Mouse (Mus musculus): ENCODE data around the gene Smg6. TPM values are rescaled to one million over a fixed set of nuclear protein-coding genes. Genes with fewer than 3 reads are reported as not detected.

Smg6 gene
- polyA plus RNA-seq, 1 experiment from 2014 or later, result 17.8 TPM

DNA sequence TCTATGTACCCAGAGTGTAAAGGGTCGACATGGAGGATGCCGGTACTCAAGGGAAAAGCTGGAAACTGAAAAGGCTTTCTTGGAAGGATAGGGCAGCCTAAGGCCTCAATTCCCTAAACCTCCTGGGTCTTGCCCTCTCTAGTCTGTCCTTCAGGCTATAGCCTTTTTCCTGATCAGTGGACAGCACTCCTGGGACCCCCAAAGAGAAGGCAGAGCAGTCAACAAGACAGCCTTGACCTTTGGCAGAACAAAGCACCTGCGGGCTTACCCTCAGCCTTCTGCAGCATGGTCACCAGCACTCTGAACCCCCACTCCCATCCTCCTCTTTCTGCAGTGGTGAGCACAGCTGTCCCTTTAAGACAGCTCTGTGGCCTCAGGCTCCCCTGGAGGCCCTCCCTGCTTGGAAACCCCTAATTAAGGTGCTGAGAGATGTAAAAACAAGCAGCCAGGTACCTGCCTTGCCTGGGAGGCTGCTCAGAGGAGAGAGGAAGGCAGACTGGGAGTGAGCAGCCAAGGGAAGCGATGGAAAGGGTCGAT lies 265.4 kb downstream of the Smg6 start, which contains the start of gene Dph1:
Gene Dph1, minus strand, starts transcription at position 337 of the 537 bp plus-strand sequence.
- H3K4me3 ChIP-seq, result peak within 1 kb of the TSS; percentile 80
- H3K27ac ChIP-seq (replicated peaks), result peak within 1 kb of the TSS; percentile 78
- 43% methylated on average over 5 of the region's 5 CpGs for WGBS
- peaks cover 63% of the 10 kb centered on the region for H3K4me1 ChIP-seq
- H3K27me3 ChIP-seq (ENCODE audit: low read depth, poor library complexity, severe bottlenecking), result peaks cover 54% of the 10 kb centered on the region
- no peak for DNase-seq (ENCODE audit: low spot score)
- no peaks in the 10 kb centered on the region for H3K36me3 ChIP-seq
- no peaks in the 10 kb centered on the region for H3K9me3 ChIP-seq (replicated peaks)

DNA sequence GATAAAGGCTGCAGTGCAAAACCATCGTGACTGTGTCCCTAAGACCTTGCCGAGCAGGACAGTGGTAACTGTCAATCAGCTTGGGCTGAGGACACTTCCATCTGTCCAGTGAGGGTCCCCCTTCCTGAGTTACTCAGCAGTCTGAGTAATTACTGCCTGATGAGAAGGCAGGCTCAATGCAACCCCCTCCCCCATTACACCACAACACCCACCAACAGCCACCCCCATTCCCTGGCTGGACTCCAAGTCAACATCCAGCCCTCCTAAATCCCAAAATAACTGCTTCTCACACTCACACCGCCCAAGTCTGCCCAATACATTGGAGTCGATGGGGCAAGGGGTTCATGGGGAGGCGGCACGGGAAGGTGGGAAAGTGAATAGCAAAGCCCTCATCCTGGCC lies 266.2 kb downstream of the Smg6 start:
- WGBS, result 63% methylated on average over 6 of the region's 6 CpGs
- H3K9me3 ChIP-seq (replicated peaks), result no peaks in the 10 kb centered on the region
- H3K36me3 ChIP-seq, result no peaks in the 10 kb centered on the region
- H3K4me1 ChIP-seq, result peaks cover 72% of the 10 kb centered on the region
- H3K27ac ChIP-seq (replicated peaks), result no peak overlapping the region
- H3K4me3 ChIP-seq, result no peak overlapping the region
- DNase-seq (ENCODE audit: low spot score), result no peak
- peaks cover 63% of the 10 kb centered on the region for H3K27me3 ChIP-seq (ENCODE audit: low read depth, poor library complexity, severe bottlenecking)

DNA sequence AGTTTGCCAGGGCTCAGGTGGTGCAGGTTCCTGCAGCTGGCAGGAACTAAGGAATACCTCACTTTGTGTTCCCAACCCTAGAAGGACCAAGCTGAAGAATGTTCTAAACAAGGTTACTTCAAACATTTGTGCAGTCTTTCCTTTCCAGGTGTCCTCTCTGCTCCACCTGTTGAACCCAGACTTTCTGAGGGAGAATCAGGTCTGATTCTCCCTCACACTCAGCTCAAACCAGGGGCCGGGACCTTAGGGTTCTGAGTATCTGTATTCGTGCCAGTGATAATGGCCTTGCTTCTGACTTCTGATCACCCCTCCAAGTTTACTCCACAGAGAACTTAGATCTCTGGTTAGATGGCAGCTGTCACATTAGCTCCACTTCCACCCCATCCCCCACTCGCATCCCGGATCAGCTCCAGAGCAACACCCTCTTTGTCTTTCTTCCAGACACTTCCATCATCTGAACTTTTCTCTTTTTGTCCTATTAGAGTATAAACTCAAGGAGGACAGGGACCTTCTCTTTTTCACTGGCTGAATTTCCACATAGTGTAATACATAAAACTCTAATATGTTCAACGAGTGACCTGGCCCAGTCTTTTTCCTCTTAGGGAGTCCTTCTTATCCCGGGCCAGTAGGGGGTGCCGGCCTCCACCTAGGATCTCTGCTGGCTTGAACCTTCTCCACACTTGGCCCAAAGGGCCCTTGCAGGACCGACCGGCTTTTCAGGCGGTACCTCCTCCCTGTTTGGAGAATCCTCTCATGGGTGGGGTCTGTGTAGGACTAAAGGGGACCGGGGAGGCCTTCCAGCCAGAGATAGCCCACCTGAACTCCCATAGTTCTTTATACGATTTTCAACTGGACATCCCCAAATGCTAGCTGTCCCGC lies 267.0 kb downstream of the Smg6 start:
- 22% methylated on average over 13 of the region's 13 CpGs for WGBS
- no peak overlapping the region for H3K27ac ChIP-seq (replicated peaks)
- H3K36me3 ChIP-seq, result no peaks in the 10 kb centered on the region
- H3K4me1 ChIP-seq, result peaks cover 79% of the 10 kb centered on the region
- H3K4me3 ChIP-seq, result peak overlapping the region; percentile 56
- peaks cover 70% of the 10 kb centered on the region for H3K27me3 ChIP-seq (ENCODE audit: low read depth, poor library complexity, severe bottlenecking)
- H3K9me3 ChIP-seq (replicated peaks), result no peaks in the 10 kb centered on the region
- peak; percentile 83 for DNase-seq (ENCODE audit: low spot score)

DNA sequence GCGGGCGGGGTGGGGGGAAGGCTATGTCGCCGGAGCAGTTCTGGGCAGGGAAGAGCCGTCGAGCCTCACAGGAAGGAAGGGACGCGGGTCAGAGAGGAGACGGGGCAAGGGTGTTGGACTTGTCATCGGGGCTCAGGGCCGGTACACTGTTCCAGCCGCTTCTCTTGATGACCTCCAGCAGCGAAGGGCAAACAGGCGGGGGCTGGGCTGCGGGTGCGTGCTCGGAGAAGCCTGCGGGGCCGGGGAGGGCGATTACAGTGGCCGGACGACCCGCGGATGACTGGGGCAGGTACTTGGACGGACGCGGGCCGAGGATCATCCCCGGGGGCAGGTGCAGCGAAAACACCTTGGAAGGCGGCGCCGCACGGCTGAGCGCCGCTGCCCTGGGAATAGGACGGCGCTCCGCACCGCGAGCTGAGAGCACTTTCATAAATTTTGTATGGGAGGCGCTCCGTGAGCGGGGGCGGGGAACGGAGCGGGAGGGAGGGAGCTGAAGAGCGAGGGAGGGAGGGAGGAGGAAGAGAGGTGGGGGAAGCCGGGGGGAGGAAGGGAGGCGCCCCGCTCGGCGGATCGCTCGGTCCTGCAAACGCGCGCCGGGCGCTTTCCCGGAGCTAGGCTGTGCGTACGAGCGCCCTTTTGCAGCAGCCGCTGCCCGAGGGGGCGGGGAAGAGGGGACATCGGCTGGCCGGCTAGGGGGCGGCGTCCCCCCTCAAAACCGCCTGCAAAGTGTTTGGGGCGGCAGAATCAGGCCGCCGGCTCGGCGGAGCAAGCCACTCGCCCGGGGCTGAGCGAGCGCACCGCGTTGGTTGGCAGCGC lies 267.8 kb downstream of the Smg6 start, which contains the start of gene Rtn4rl1:
Gene Rtn4rl1, plus strand, starts transcription at position 528 of the 816 bp plus-strand sequence.
- Histone ChIP-seq H3K36me3 (no peaks in the 10 kb centered on the region), H3K4me1 (peaks cover 85% of the 10 kb centered on the region), H3K27ac (replicated peaks) (peak within 1 kb of the TSS; percentile 69), H3K9me3 (replicated peaks) (no peaks in the 10 kb centered on the region), H3K4me3 (peak within 1 kb of the TSS; percentile 56), H3K27me3 (ENCODE audit: low read depth, poor library complexity, severe bottlenecking) (peaks cover 77% of the 10 kb centered on the region)
- under 1% methylated on average over 75 of the region's 84 CpGs for WGBS
- peak; percentile 50 for DNase-seq (ENCODE audit: low spot score)

DNA sequence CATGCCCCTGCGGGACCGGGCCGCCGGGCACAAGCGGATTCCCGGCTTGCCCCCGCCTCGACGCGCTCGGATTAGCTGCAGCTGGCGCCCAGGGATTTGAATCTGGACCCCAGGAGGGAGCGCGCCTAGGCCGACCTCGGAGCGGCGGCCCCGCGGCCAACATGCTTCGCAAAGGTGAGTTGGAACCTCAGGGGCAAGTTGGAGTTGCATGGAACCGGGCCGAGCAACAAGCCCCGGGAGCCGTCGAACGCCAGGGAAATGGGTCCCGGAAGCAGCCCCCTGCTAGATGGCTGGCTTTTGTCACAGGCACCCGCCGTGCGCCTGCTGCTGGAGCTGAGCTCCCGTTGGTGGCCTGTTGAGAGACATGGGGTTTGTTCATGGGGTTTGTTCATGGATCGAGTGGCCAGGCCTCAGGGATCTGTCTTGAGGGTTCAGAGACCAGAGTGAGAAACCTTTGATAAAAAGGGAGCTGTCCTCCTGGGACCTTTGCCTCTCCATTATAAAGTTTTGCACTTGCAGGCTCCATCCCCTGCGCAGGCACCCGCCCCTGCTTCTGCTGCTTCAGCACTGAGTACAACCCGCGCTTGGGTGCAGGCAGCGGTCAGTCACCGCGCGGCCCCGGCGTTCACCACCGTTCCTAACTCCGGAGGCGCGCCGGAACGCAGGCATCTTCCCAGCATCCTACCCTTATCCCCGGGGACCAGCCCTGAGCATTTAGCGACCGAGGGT lies 268.7 kb downstream of the Smg6 start:
- Histone ChIP-seq H3K36me3 (no peaks in the 10 kb centered on the region), H3K4me1 (peaks cover 81% of the 10 kb centered on the region), H3K27me3 (ENCODE audit: low read depth, poor library complexity, severe bottlenecking) (peaks cover 86% of the 10 kb centered on the region), H3K4me3 (peak overlapping the region; percentile 56), H3K9me3 (replicated peaks) (no peaks in the 10 kb centered on the region), H3K27ac (replicated peaks) (peak overlapping the region; percentile 69)
- under 1% methylated on average over 52 of the region's 52 CpGs for WGBS
- DNase-seq (ENCODE audit: low spot score), result peak; percentile 63

DNA sequence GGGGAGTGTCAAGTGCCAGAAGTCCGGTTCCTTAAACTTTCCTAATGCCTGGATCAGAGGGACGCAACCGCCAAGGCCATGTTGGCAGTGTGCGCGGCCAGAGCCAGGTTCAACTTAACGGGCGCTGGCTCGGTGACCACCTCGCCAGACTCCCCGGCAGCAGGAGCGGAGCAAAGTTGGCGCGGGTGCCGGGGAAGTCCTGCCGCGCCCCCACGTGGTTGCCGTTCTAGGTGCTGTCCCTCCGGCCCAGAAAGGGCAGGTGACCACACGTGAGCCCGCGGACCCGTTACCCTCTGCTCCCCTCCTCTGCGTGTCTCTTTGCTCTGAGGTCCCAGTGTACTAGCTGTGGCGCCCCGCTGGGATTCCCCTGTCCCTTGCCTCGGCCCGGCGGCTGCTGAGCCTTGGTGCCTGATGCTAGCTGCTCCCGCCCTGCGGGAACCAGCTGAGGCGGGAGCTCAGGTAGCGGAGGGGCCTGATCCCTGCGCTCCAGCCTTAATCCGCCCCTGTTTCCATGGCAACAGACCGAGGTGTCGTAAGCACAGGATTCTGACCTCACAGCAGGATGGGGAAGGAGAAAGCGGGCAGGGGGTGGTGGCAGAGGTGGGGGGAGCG lies 269.3 kb downstream of the Smg6 start:
- peaks cover 74% of the 10 kb centered on the region for H3K4me1 ChIP-seq
- peak overlapping the region; percentile 69 for H3K27ac ChIP-seq (replicated peaks)
- WGBS, result under 1% methylated on average over 39 of the region's 39 CpGs
- H3K9me3 ChIP-seq (replicated peaks), result no peaks in the 10 kb centered on the region
- peak; percentile 79 for DNase-seq (ENCODE audit: low spot score)
- no peaks in the 10 kb centered on the region for H3K36me3 ChIP-seq
- H3K4me3 ChIP-seq, result peak overlapping the region; percentile 56
- peaks cover 92% of the 10 kb centered on the region for H3K27me3 ChIP-seq (ENCODE audit: low read depth, poor library complexity, severe bottlenecking)

DNA sequence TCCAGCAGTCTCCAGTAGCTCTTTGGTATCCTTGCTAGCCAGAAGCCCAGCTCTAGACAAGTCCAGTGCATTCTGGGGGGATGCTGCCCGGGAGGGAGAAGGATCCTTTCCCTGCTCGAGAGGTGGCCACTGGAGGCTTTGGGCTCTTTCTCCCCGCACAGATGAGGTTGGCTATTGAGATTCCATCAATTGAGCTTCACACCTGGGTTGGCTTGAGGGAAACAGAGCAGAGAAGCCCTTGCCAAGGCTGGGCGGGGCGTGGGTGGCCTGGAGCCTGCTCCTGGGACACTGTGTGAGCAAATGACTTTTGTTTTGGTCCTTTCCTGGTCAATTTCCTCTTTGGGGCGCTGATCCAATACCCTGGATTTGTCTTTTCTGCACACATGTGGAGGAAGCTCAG lies 270.5 kb downstream of the Smg6 start:
- 0 out of 2 replicates have a peak overlapping the region, but pooled peaks have one; percentile 8 for H3K4me3 ChIP-seq
- no peak overlapping the region; the same call in 1 of the 2 replicates for H3K27ac ChIP-seq (replicated peaks)
- H3K9me3 ChIP-seq (replicated peaks), result no peaks in the 10 kb centered on the region
- WGBS, result 51% methylated on average over 6 of the region's 6 CpGs
- no peak for DNase-seq (ENCODE audit: low spot score)
- H3K36me3 ChIP-seq, result no peaks in the 10 kb centered on the region
- peaks cover 96% of the 10 kb centered on the region for H3K27me3 ChIP-seq (ENCODE audit: low read depth, poor library complexity, severe bottlenecking)
- peaks cover 73% of the 10 kb centered on the region for H3K4me1 ChIP-seq

DNA sequence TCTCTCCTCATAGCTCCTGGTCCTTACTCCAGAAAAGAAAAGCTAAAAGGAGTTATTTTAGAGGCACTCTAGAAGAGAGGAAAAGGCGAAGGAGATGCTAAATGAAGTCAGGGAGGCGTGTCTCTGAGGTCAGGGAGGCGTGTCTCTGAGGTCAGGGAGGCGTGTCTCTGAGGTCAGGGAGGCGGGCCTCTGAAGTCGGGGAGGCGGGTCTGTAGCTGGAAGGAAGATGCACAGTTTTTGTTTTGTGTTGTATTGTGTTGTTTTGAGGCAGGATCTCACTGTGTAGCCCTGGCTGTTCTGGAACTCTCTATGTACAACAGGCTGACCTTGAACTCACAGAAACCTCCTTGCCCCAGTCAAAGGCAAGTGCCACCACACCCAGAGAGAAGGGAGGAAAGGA lies 272.3 kb downstream of the Smg6 start:
- WGBS, result 30% methylated on average over 7 of the region's 7 CpGs
- Histone ChIP-seq H3K27ac (replicated peaks) (no peak overlapping the region), H3K4me1 (peaks cover 72% of the 10 kb centered on the region), H3K27me3 (ENCODE audit: low read depth, poor library complexity, severe bottlenecking) (peaks cover 91% of the 10 kb centered on the region), H3K4me3 (no peak overlapping the region), H3K9me3 (replicated peaks) (no peaks in the 10 kb centered on the region), H3K36me3 (no peaks in the 10 kb centered on the region)
- DNase-seq (ENCODE audit: low spot score), result no peak

DNA sequence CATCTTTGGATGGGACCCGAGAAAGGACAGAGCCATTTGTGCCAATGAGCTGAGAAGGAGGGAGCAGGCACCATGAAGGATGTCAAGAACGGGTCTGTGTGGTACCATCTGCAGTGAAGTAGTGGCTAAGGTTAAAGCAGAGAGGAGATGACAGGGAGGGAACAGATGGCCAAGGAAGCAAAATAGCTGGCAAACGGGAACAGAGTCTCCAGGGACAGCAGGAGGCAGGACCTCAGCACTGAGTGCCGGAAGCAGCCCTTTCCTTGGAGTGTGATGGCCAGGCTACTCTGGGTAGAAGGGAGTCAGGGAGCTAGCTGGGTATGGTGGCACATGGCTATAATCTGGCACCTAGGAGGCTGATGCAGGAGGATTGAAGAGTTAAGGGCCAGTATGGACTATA lies 273.2 kb downstream of the Smg6 start:
- Histone ChIP-seq H3K27ac (replicated peaks) (no peak overlapping the region), H3K4me1 (peaks cover 72% of the 10 kb centered on the region), H3K9me3 (replicated peaks) (no peaks in the 10 kb centered on the region), H3K36me3 (no peaks in the 10 kb centered on the region), H3K27me3 (ENCODE audit: low read depth, poor library complexity, severe bottlenecking) (peaks cover 87% of the 10 kb centered on the region), H3K4me3 (no peak overlapping the region)
- WGBS, result 75% methylated on average over 4 of the region's 4 CpGs
- no peak for DNase-seq (ENCODE audit: low spot score)

DNA sequence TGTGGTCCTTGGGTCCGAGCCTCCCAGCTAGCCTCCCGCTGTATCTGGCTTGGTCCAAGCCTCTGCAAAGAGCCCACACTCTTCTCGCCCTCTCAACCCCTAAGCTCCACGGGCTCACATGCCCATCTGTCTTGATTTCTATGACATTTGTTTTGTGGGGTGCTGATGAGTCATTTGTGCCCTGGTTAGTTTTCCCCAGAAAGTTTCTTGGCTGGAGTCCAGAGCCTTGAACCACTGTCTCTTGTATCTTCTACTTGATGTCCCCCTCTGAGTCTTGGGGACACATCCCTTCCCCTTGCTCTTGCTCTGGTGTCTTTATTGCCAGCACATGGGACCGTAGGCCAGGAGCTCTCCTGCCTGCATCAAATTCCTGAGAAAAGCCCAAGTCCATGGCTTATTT lies 274.3 kb downstream of the Smg6 start:
- DNase-seq (ENCODE audit: low spot score), result no peak
- H3K4me3 ChIP-seq, result no peak overlapping the region
- H3K9me3 ChIP-seq (replicated peaks), result no peaks in the 10 kb centered on the region
- 85% methylated on average over 5 of the region's 5 CpGs for WGBS
- no peaks in the 10 kb centered on the region for H3K36me3 ChIP-seq
- H3K4me1 ChIP-seq, result peaks cover 72% of the 10 kb centered on the region
- H3K27ac ChIP-seq (replicated peaks), result no peak overlapping the region
- peaks cover 80% of the 10 kb centered on the region for H3K27me3 ChIP-seq (ENCODE audit: low read depth, poor library complexity, severe bottlenecking)

DNA sequence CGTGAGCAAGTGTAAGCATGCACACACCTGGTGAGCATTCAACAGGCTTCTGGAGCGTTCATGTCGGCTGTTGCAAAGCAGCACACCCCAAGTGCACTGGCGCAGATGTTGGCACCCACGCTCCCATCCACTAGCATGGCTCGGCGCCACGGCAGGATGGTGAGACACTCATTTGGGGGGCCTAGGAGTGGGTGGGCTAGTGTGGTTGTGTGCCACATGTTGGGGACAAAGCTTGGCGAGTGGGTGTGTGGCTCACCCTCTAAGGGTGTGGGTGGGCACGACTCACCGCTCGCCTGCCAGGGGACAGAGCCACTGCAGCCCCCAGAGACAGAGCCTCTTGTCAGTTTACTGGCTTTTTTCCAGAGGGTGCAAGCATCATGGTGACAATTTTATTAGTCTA lies 275.3 kb downstream of the Smg6 start:
- 94% methylated on average over 12 of the region's 12 CpGs for WGBS
- peaks cover 70% of the 10 kb centered on the region for H3K27me3 ChIP-seq (ENCODE audit: low read depth, poor library complexity, severe bottlenecking)
- peaks cover 71% of the 10 kb centered on the region for H3K4me1 ChIP-seq
- H3K36me3 ChIP-seq, result no peaks in the 10 kb centered on the region
- H3K4me3 ChIP-seq, result no peak overlapping the region
- no peaks in the 10 kb centered on the region for H3K9me3 ChIP-seq (replicated peaks)
- H3K27ac ChIP-seq (replicated peaks), result no peak overlapping the region
- DNase-seq (ENCODE audit: low spot score), result no peak

DNA sequence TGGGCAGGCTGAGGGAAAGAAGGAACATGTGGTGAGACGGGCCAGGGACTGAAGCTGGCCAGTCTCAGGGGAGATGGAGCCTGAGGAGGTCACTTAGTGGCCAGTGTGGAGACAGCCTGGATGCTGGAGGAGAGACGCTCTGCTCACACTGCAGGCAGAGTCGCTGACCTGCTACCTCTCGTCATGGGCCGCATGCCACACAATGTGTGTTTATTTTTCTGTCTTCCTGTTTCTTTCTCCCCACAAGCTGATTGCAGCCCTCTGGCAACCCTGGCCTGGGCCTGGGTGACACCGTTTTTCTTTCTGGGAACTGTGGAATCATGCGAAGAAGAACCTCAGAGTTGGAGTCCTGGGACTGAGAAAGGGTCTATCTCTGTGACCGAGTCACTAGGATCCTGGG lies 276.1 kb downstream of the Smg6 start:
- H3K36me3 ChIP-seq, result no peaks in the 10 kb centered on the region
- peaks cover 68% of the 10 kb centered on the region for H3K4me1 ChIP-seq
- no peak overlapping the region for H3K27ac ChIP-seq (replicated peaks)
- peaks cover 62% of the 10 kb centered on the region for H3K27me3 ChIP-seq (ENCODE audit: low read depth, poor library complexity, severe bottlenecking)
- no peak overlapping the region for H3K4me3 ChIP-seq
- H3K9me3 ChIP-seq (replicated peaks), result no peaks in the 10 kb centered on the region
- WGBS, result 71% methylated on average over 8 of the region's 8 CpGs
- no peak for DNase-seq (ENCODE audit: low spot score)

Measured in midbrain, embryonic 10.5 days (tissue).